Mouse (Mus musculus): ENCODE data around the gene Spink4.

DNA sequence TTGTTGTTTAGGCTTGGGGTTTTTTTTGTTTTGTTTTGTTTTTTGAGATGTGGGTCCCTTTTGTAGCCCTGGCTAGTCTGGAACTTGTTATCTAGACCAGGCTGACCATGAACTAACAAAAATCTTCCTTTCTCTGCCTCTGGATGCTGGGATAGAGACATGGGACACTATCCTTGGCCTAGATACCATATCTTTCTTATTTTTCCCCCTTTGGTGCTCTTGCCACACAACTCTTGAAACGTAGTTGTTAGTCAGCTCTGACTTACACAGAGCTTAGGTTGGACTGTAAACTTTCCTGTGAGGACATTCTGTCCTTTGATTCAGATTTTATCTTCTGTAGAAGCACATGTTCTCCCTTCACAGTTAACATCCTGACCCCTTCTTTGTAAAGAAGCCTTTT lies 59.6 kb downstream of the Spink4 start:
- TF ChIP-seq CTCF (IDR thresholded peaks at IDR 0.05; ENCODE audit: insufficient read depth, low read length) (no peak), POLR2A (IDR thresholded peaks at IDR 0.05; ENCODE audit: borderline replicate concordance, extremely low read depth, low read depth, low read length) (no peak)

Data from lung, adult 2 months (tissue).